Mouse (Mus musculus) brown adipose tissue, adult 24 weeks (tissue): ENCODE data around the gene Naa15. TPM values are rescaled to one million over a fixed set of nuclear protein-coding genes. Genes with fewer than 3 reads are reported as not detected.
"Not testable (repeated sequence)": the region's sequence is repeated elsewhere in the genome, so short reads cannot be mapped to it uniquely, and the experiment has no call there.

Experiments used
- H3K27ac ChIP-seq: fragments of 200-500 bp; replicated peaks from 2 replicates; pipeline ENCODE4 v1.5.1; 2012; ENCODE audit warnings: low read depth, mild to moderate bottlenecking, low read length
- H3K4me1 ChIP-seq: fragments of 200-500 bp; 2 replicates; pipeline ENCODE4 v1.6.1; 2012; ENCODE audit warnings: low read length, mixed read lengths; ENCODE audit not compliant: control insufficient read depth, insufficient read depth, insufficient read length
- H3K4me3 ChIP-seq: fragments of 200-500 bp; 2 replicates; pipeline ENCODE4 v1.5.1; 2012; ENCODE audit warnings: low read depth, mild to moderate bottlenecking, low read length, moderate library complexity; ENCODE audit not compliant: insufficient read depth
- polyA plus RNA-seq: library from polyadenylated mRNA; stranded (reverse); fragments of >200 nt; gene quantifications from 2 replicates; pipeline ENCODE4 v1.2.4, GENCODE M21; 2012; ENCODE audit not compliant: missing spikeins, insufficient read depth, insufficient read length

The Naa15 gene
- polyA plus RNA-seq, 1 experiment: 26.8 TPM

DNA sequence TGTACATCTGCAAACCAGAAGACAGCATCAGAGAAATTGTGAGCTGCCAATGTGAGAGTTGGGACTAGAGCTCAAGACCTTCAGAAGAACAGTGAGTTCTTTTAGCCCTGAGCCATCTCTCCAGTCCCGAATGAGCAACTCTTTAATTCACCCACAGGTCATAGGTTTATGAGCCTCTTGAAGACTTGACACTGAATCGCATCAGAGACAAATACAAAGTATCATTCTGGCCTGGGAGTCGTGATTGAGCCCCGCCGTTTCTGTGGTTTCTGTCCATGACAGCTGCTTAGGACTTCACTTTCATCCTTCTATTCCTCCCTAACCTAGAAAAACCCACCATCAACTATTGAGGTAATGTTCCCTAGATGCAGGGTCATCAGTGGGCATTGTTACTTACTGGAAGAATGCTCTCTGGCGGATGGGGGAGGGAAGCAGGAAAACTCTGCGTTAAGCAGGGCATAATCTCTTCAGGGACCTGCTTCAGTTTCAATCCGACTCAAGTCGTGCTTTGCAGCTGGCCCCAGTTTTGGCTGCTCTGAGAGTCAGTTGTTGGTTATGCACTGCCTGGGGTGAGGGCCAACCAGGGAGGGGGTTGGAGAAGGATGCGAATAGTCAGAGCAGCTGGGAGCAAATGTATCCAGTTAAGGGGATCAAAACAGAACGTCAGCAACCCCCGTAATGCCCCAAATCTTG lies 28.4 kb upstream of the Naa15 start:
- Histone ChIP-seq H3K4me1 (no peaks in the 10 kb centered on the region), H3K4me3 (no peak overlapping the region), H3K27ac (no peak overlapping the region)

DNA sequence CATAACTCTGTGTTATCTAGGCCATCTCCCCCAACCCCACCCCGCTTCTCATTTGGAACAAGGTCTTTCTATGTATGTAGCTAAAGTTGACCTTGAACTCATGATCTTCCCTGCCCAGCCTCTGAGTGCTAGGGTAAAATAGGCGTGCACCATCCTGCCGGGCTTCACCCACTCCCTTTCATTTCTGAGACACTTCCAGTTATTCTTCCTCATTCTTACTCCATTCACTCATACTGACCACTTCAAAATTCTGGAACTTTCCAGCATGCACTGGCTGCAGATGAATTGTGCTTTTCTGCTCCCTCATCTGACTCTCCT lies 27.9 kb upstream of the Naa15 start:
- Histone ChIP-seq H3K4me1 (no peaks in the 10 kb centered on the region), H3K4me3 (no peak overlapping the region), H3K27ac (no peak overlapping the region)

DNA sequence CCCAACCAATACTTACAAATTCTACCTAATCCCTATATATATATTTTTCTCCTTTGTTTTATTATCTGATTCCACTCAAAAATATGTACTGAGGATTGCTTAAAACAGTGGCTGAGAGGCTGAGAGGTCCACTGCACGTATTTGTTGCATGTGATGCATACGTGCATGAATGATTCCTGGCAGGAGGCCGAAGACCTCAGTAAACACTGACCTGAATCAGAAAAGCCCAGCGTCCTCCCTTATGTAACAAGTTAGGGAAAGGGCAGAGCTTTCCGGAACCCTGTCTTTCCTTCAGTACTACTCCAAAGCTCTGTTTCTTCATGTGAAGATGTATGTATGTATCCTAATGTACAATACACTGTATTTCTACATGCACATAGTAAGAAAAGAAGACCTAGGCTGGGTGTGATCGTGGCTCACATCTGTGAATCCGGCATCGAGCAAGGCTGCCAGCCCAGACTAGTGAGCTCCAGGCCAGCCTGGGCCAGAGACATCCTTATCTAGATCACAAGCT lies 27.0 kb upstream of the Naa15 start:
- H3K27ac ChIP-seq: no peak overlapping the region
- H3K4me1 ChIP-seq: no peaks in the 10 kb centered on the region
- H3K4me3 ChIP-seq: no peak overlapping the region

DNA sequence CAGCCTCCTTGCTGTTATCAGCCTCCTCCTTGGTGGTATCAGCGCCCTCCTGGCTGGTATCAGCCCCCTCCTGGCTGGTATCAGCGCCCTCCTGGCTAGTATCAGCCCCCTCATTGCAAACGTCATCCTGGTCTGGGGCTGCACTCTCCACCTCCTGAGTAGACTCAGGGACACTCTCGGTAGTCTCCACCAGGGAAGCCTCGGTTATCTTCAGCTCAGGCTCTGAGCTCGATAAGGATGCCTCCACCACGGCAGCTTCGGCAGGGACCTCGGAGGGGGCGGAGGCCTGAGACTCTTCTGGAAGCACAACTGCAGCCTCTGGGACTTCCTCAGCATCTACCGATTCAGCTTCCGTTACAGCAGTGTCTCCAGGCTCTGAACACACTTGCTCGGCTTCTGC lies 26.0 kb upstream of the Naa15 start:
- no peak overlapping the region for H3K4me3 ChIP-seq
- H3K27ac ChIP-seq: no peak overlapping the region
- no peaks in the 10 kb centered on the region for H3K4me1 ChIP-seq

DNA sequence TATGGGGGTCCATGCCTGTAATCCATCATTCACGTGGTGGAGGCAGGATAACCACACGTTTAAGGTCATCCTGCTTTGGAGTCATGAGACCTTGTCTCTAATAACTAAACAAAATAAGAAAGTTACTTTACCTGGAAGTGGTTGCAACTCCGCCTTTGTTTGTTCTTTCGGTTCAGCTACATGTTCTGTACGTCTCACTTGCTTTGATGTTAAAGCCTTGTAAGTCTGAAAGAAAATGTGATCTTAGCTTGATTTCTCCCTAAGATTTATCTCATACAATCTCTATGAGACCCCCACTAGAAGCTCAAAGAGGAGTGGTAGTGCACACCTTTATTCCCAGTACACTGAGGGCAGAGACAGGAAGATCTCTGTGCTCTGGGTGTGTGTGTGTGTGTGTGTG lies 23.9 kb upstream of the Naa15 start:
- H3K4me3 ChIP-seq: no peak overlapping the region
- no peaks in the 10 kb centered on the region for H3K4me1 ChIP-seq
- no peak overlapping the region for H3K27ac ChIP-seq

DNA sequence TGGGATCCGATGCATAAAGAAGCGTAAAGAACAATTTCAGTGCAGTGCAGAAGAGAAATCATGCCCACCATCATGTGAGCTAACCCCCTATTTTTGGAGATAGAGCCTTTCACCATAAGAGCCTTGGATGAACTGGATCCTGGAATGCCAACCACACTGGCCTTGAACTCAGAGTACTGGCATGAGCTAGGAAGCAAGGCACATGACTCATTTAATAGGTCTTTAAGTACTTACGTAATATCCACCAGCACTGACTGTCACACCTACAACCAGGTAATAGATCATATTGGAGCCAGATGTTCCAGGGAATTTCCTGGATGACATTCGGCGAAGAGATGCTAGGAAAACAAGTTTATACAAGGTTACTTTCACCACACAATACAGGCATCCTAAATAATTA lies 23.4 kb upstream of the Naa15 start:
- no peaks in the 10 kb centered on the region for H3K4me1 ChIP-seq
- no peak overlapping the region for H3K4me3 ChIP-seq
- H3K27ac ChIP-seq: no peak overlapping the region

DNA sequence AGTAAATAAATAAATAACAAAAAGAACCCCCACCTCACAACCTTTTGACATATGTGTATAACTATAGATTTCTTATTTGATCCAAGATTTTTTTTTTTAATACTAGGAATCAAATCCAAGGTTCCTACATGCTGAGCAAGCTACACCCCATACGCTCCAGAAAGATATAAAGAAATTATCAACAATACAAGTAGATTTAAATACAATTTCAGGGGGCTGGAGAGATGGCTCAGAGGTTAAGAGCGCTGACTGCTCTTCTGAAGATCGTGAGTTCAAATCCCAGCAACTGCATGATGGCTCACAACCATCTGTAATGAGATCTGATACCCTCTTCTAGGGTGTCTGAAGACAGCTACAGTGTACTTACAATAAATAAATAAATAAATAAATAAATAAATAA lies 21.9 kb upstream of the Naa15 start:
- H3K27ac ChIP-seq, H3K4me3 ChIP-seq, H3K4me1 ChIP-seq: not testable (repeated sequence)

DNA sequence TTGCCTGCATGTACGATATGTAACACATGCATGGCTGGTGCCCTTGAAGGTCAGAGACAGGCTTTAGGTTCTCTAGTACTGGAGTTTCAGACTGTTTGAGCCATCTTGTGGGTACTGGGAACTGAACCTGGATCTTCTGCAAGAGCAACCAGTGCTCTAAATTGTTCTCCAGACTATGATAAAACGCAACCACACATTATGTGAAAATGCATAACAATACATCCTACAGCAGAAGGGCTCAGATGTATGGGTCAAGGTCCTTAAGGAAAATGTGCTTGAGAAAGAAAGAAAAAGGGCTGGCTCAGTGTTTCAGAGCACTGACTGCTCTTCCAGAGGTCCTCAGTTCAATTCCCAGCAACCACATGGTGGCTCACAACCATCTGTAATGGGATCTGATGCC lies 21.3 kb upstream of the Naa15 start:
- Histone ChIP-seq H3K4me3 (no peak overlapping the region), H3K4me1 (no peaks in the 10 kb centered on the region)

DNA sequence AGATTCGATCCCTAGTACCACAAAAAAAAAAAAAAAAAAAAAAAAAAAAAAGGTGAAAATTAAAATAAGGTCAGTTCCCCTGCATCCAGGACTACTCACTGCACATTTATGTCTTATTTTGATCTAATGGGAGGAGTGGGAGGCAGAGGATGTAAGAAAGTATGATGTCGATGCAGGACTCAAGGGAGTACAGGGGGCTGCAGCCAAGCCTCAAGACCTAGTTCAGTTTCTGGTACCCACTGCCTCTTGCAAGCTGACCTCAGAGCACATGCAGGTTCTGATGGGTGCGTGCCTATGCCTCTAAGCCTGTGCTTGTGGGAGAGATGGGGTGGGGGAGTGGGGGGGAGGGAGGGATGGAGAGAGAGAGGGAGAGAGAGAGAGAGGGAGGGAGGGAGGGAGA lies 20.1 kb upstream of the Naa15 start:
- Histone ChIP-seq H3K4me3 (no peak overlapping the region), H3K4me1 (no peaks in the 10 kb centered on the region), H3K27ac (no peak overlapping the region)

More for the DNA sequence above, 21.3 kb upstream of the Naa15 start:
- H3K27ac ChIP-seq: no peak overlapping the region

DNA sequence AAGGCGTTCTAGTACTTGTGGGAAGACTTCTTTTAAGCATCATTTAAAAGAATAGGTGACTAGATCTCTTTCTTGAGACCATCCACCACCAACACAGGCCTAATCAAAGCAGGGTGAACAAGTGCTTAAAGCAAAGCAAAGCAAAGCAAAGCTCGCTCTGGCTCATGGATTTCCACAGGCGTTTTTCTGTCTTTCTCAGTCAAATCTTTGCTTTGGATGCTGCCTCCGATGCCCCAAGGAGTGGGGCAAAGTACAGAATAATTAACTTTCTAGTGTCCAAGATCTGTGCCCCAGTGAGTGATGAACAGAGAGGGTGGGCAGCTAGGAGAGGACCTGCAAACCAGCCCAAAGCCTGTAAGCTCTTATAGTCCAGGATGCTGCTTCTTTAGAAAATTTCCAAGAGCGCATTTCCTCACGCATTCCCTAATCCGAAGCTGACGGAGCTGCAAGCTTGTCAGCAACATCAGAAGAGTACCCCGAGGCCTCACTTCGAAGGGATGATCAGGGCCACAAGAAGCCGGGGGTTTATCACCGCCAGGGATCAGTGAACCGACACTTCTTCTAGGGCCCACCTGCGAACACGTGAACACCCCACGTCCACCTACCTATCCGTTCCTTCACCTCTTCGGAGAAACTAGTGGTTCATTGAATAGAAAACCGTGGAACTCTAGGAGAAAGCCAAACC lies 19.3 kb upstream of the Naa15 start:
- no peak overlapping the region for H3K4me3 ChIP-seq
- H3K4me1 ChIP-seq: no peaks in the 10 kb centered on the region
- no peak overlapping the region for H3K27ac ChIP-seq

DNA sequence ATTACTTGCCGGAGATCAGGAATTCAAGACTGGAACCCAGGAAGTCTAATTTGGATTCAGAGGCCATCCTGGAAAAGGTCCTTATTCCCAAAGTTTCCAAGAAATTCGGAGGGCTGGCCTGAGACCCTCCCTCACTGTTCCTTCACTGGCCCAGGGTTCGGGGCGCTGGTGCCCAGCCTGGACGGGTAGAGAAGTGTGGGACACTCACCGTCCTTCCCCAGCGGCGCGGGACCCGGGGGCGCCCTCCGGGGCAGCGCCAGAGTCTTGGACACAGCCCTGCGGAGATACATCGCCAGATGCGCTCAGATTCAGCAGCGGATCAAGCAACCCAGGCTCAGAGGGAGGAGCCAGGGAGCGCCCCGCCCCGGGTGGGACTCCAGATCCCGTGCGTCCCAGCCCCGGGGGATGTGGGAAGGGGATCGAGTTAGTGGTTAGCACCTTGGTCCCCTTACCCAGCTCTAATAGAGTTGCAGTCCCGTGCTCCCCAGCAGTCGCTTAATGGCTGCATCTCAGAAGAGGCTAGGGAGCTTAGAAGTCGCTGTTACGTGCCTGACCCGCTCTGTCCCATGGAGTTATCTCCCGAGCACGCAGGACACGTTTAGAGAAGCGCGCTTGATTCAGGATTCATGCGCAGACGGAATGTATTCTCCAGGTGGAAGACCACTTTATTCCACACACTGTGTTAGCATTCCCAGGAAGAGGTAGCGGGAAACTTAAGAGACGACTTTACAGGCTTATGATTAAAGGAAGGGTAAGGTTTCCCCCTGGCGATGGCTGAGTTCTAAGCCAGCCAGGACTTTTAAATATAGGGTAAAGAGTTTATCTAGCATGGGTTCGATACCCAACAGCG lies 18.5 kb upstream of the Naa15 start, which contains the start of gene Mgarp:
Gene Mgarp, minus strand, starts transcription at position 520 of the 850 bp plus-strand sequence.
- H3K4me1 ChIP-seq: no peaks in the 10 kb centered on the region
- H3K4me3 ChIP-seq: peak within 1 kb of the TSS; percentile 72
- no peak within 1 kb of the TSS for H3K27ac ChIP-seq

DNA sequence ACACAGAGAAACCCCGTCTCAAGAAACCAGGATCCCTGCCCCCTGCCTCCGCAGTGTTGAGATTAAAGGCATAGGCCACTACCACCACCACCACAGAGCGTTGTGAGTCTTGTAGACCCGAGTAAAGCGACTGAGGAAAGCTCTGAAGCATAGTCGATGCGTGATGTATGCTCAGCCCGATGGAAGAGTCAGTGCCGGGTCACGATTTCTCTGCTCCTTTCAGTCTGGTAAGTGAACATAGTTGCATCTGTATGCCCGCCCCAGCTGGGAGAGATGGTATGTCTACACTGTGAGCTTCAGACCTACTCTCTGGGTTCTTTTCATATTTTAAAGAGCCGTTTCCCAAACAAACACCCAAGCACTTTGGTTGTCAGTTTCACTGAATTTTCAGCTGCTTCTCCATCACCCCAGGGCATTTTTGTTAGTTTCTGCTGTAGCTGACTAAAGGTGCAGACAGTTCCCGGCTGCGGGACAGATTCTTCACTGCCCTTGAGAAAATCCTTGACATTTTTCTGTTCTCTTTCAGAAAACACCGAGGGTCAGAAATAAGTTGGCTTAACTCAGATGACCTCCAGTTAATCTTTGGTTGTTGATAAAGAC lies 17.1 kb upstream of the Naa15 start:
- H3K4me3 ChIP-seq: no peak overlapping the region
- H3K27ac ChIP-seq: no peak overlapping the region
- no peaks in the 10 kb centered on the region for H3K4me1 ChIP-seq

DNA sequence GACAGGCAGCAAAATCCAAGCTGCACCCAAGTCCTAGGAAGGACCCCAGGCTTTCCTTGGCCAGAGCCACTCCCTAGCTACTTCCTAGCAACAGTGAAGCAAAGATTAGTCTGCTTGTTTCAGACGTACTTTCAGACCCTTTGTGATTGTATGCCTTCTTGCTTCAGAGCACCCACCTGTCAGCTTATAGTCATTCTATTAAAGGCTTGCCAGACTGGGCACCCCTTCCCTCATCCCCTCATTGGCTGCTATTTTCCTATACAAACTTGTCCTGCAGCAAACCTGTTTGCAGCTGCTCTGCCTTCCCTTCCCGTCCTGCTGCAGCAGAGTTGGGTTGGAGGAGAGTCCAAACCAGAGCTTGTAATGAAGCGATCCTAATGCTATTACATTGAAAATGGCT lies 16.3 kb upstream of the Naa15 start:
- Histone ChIP-seq H3K4me3 (no peak overlapping the region), H3K4me1 (no peaks in the 10 kb centered on the region), H3K27ac (no peak overlapping the region)

DNA sequence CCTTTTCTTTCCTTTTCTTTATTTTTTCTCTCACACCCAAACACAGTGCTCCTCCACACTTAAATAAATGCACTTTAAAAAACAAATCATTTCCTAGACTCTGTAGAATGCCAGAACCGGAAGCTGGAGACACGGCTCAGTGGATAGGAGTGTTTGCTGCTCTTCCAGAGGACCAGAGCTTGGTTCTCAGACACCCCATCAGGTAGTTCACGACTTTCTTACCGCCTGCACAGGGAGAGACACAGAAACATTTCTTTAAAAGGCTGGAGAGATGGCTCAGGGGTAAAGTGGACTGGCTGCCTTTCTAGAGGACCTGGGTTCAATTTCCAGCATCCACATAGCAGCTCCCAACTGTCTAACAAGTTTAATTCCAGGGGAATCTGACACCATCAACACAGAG lies 15.4 kb upstream of the Naa15 start:
- no peak overlapping the region for H3K4me3 ChIP-seq
- H3K4me1 ChIP-seq: no peaks in the 10 kb centered on the region
- H3K27ac ChIP-seq: no peak overlapping the region

DNA sequence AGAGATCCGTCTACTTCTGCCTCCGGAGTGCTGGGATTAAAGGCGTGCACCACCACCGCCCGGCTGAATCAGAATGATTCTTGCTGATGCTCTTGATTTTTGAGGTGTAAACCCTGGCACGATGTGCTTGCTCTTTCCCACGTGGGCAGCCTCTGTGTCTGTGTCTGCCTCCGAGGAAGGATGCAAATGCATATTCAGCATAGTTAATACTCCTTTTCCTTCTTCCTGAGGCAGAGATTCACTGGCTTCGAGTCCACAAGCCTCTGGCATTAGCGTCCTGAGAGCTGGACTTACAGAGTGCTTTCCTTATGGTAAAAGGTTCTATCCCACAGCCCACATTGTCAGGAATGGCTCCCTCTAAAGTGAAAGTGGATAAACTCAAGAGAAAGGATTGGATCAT lies 14.3 kb upstream of the Naa15 start:
- H3K27ac ChIP-seq: no peak overlapping the region
- no peak overlapping the region for H3K4me3 ChIP-seq
- H3K4me1 ChIP-seq: no peaks in the 10 kb centered on the region
